Mouse (Mus musculus) intestine, embryonic 16.5 days (tissue): ENCODE results near the gene Arpp21. TPM values are rescaled to one million over a fixed set of nuclear protein-coding genes. Genes with fewer than 3 reads are reported as not detected.

Experiments
- ATAC-seq: fragments of 200-750 bp; cut with Nextera tagmentation; 2 replicates; pipeline ENCODE4 v1.8.0; 2017; ENCODE audit warnings: moderate TSS enrichment, moderate library complexity
- H3K27ac ChIP-seq: fragments of 300-500 bp; sonication (generic); 2 replicates; pipeline ENCODE4 v1.5.1; 2014; ENCODE audit warnings: mild to moderate bottlenecking, low read length
- H3K27me3 ChIP-seq: fragments of 300-500 bp; sonication (generic); replicated peaks from 2 replicates; pipeline ENCODE4 v1.6.1; 2014; ENCODE audit warnings: low read length, control low read depth, mixed read lengths; ENCODE audit not compliant: control insufficient read depth, insufficient read depth
- H3K36me3 ChIP-seq: fragments of 300-500 bp; sonication (generic); 2 replicates; pipeline ENCODE4 v1.6.1; 2014; ENCODE audit warnings: low read length, control low read depth; ENCODE audit not compliant: control insufficient read depth, insufficient read depth
- H3K4me1 ChIP-seq: fragments of 300-500 bp; sonication (generic); 2 replicates; pipeline ENCODE4 v1.6.1; 2014; ENCODE audit warnings: low read length, control low read depth, mixed read lengths; ENCODE audit not compliant: control insufficient read depth, insufficient read depth
- H3K4me2 ChIP-seq: fragments of 300-500 bp; sonication (generic); 2 replicates; pipeline ENCODE4 v1.6.1; 2014; ENCODE audit warnings: low read depth, low read length, control low read depth
- H3K4me3 ChIP-seq: fragments of 300-500 bp; sonication (generic); 2 replicates; pipeline ENCODE4 v1.5.1; 2014; ENCODE audit warnings: mild to moderate bottlenecking, low read length
- H3K9ac ChIP-seq: fragments of 300-500 bp; sonication (generic); 2 replicates; pipeline ENCODE4 v1.6.1; 2014; ENCODE audit warnings: low read depth, low read length
- H3K9me3 ChIP-seq: fragments of 300-500 bp; sonication (generic); 2 replicates; pipeline ENCODE4 v1.6.1; 2016; ENCODE audit warnings: low read length, control low read depth; ENCODE audit not compliant: control insufficient read depth
- WGBS: fragments of 180-500 bp; shearing (Covaris S2); extraction: QIAGEN DNeasy Blood & Tissue Kit; methylation state at CpG from one replicate; pipeline ENCODE4 v1.1.7; 2014; 5-methylcytosine and 5-hydroxymethylcytosine counted together
- polyA plus RNA-seq: library from polyadenylated mRNA; unstranded; fragments of >200 nt; fragmentation: Nextera tagmentation; extraction: Ambion mirVana; gene quantifications from 2 replicates; pipeline ENCODE4 v1.2.1, GENCODE M21; 2015

Gene Arpp21
- polyA plus RNA-seq, 1 experiment from 2014 or later: 0.73 TPM

DNA sequence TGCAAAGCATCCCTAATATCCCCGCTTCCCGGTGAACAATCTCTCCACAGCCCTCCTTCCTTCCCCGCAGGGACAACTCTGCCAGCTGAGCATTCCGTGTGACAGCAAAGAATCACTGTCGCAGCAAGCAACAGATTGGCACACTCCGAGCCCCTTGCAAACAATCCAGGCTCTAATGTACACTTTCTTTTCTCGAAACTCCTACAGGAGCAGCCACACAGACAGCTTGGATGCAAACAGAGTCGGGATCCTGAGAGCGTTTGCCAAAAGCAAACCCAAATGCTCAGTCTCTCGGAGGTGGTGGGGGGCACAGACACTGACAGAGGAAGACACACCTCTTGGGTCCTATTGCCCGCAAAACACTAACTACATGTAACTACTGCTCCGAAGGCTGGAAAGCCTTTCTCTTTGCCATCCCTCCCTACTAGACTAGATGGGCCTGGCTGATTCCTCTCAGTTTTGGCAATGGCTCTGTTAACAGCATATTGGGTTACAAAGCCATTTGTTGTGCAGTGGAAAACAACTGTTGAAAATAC is 47.3 kb downstream of the Arpp21 start:
- Histone ChIP-seq H3K9me3 (no peaks in the 10 kb centered on the region), H3K4me3 (no peak overlapping the region), H3K9ac (no peak overlapping the region), H3K4me1 (no peaks in the 10 kb centered on the region), H3K27ac (no peak overlapping the region), H3K4me2 (no peak overlapping the region), H3K27me3 (peaks cover 3% of the 10 kb centered on the region; the same call in 1 of the 2 replicates), H3K36me3 (no peaks in the 10 kb centered on the region)
- no peak for ATAC-seq
- 59% methylated on average over 12 of the region's 12 CpGs for WGBS

- Histone ChIP-seq H3K9ac (no peak overlapping the region), H3K4me3 (no peak overlapping the region), H3K36me3 (no peaks in the 10 kb centered on the region), H3K4me1 (no peaks in the 10 kb centered on the region), H3K27ac (no peak overlapping the region), H3K27me3 (peaks cover 3% of the 10 kb centered on the region; the same call in 1 of the 2 replicates), H3K9me3 (no peaks in the 10 kb centered on the region), H3K4me2 (no peak overlapping the region)
- 51% methylated on average over 14 of the region's 14 CpGs for WGBS
- no peak for ATAC-seq
Measured at GRCm38 (mm10) chr9:112187667-112188066, 48.1 kb downstream of the Arpp21 start.

GRCm38 (mm10) chr9:112186336-112187305 is 49.1 kb downstream of the Arpp21 start:
- ATAC-seq: no peak
- Histone ChIP-seq H3K27me3 (peaks cover 3% of the 10 kb centered on the region; the same call in 1 of the 2 replicates), H3K4me3 (no peak overlapping the region), H3K9ac (no peak overlapping the region), H3K27ac (no peak overlapping the region), H3K9me3 (no peaks in the 10 kb centered on the region), H3K36me3 (no peaks in the 10 kb centered on the region), H3K4me1 (no peaks in the 10 kb centered on the region), H3K4me2 (no peak overlapping the region)
- WGBS: 18% methylated on average over 14 of the region's 14 CpGs

DNA sequence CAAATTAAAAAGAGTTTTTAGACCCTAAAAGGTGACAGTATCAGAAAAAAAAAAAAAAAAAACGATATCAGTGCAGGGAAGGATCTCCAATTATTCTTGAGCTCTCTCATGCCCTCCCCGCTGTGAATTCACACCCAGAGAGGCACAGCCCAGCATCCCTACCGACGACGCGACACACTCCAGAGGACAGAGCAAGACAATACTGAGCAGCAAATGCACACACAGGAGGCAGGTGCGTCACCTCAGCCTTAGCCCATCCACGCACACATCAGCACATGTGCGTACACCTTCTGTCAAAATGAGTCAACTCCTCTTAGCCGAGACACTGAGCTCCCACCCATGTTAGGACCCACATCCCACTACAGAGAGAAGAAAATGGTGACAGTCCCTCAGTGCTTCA is 50.0 kb downstream of the Arpp21 start:
- no peaks in the 10 kb centered on the region for H3K4me1 ChIP-seq
- WGBS: 57% methylated on average over 10 of the region's 10 CpGs

GRCm38 (mm10) chr9:112182738-112183137 is 53.0 kb downstream of the Arpp21 start:
- 0 out of 2 replicates have a peak, but pooled peaks cover 3% of the 10 kb centered on the region for H3K27me3 ChIP-seq
- H3K4me2 ChIP-seq: no peak overlapping the region
- ATAC-seq: no peak
- no peaks in the 10 kb centered on the region for H3K36me3 ChIP-seq
- H3K4me3 ChIP-seq: no peak overlapping the region
- WGBS: 52% methylated on average over 3 of the region's 3 CpGs
- H3K9ac ChIP-seq: no peak overlapping the region
- no peaks in the 10 kb centered on the region for H3K9me3 ChIP-seq
- H3K27ac ChIP-seq: no peak overlapping the region
- no peaks in the 10 kb centered on the region for H3K4me1 ChIP-seq

More for the DNA sequence above, 50.0 kb downstream of the Arpp21 start:
- no peaks in the 10 kb centered on the region for H3K9me3 ChIP-seq
- no peaks in the 10 kb centered on the region for H3K36me3 ChIP-seq
- ATAC-seq: no peak
- H3K4me2 ChIP-seq: no peak overlapping the region
- H3K27me3 ChIP-seq: peaks cover 3% of the 10 kb centered on the region; the same call in 1 of the 2 replicates
- no peak overlapping the region for H3K27ac ChIP-seq
- H3K9ac ChIP-seq: no peak overlapping the region
- no peak overlapping the region for H3K4me3 ChIP-seq

- WGBS: 76% methylated on average over 4 of the region's 4 CpGs
- H3K4me3 ChIP-seq: no peak overlapping the region
Measured at GRCm38 (mm10) chr9:112180006-112180405, 55.7 kb downstream of the Arpp21 start.

DNA sequence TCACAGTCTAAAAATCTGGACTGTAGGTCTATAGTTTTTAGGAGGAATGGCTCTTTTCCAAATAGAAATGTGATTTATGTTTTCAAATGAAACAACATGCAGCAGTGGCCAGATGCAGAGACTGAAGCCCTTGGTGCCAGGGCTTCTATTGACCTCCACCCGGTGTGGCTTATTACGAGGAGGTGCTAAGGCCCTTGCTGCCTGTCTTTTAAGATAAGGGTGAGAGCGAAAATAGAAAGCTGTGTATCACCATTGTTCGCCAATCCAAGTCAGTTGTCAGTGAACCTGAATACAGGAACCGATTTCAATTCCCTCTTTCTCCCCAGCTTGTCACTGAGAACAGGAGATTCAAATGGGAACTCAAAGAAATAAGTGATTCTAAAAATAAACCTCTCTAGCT is 57.3 kb downstream of the Arpp21 start:
- no peak for ATAC-seq
- Histone ChIP-seq H3K27ac (no peak overlapping the region), H3K36me3 (no peaks in the 10 kb centered on the region), H3K4me2 (no peak overlapping the region), H3K27me3 (no peaks in the 10 kb centered on the region), H3K9ac (no peak overlapping the region), H3K4me3 (no peak overlapping the region), H3K9me3 (no peaks in the 10 kb centered on the region), H3K4me1 (peaks cover 6% of the 10 kb centered on the region; the same call in 1 of the 2 replicates)
- WGBS: 55% methylated on average over 5 of the region's 5 CpGs

More at GRCm38 (mm10) chr9:112180006-112180405, 55.7 kb downstream of the Arpp21 start:
- no peak overlapping the region for H3K9ac ChIP-seq
- no peaks in the 10 kb centered on the region for H3K36me3 ChIP-seq
- no peaks in the 10 kb centered on the region for H3K4me1 ChIP-seq
- no peaks in the 10 kb centered on the region for H3K27me3 ChIP-seq
- no peaks in the 10 kb centered on the region for H3K9me3 ChIP-seq
- ATAC-seq: no peak
- no peak overlapping the region for H3K4me2 ChIP-seq
- H3K27ac ChIP-seq: no peak overlapping the region

GRCm38 (mm10) chr9:112177569-112177968 is 58.2 kb downstream of the Arpp21 start:
- Histone ChIP-seq H3K4me3 (no peak overlapping the region), H3K4me2 (no peak overlapping the region), H3K27ac (no peak overlapping the region), H3K36me3 (no peaks in the 10 kb centered on the region), H3K4me1 (peaks cover 6% of the 10 kb centered on the region; the same call in 1 of the 2 replicates), H3K9ac (no peak overlapping the region), H3K27me3 (no peaks in the 10 kb centered on the region), H3K9me3 (no peaks in the 10 kb centered on the region)
- 72% methylated on average over 2 of the region's 2 CpGs for WGBS
- ATAC-seq: no peak

GRCm38 (mm10) chr9:112176317-112176716 is 59.4 kb downstream of the Arpp21 start:
- Histone ChIP-seq H3K4me3 (no peak overlapping the region), H3K9me3 (no peaks in the 10 kb centered on the region), H3K4me1 (peaks cover 6% of the 10 kb centered on the region; the same call in 1 of the 2 replicates), H3K9ac (no peak overlapping the region), H3K4me2 (no peak overlapping the region), H3K36me3 (no peaks in the 10 kb centered on the region), H3K27me3 (no peaks in the 10 kb centered on the region), H3K27ac (no peak overlapping the region)
- ATAC-seq: no peak
- WGBS: 67% methylated on average over 6 of the region's 6 CpGs
